Mouse (Mus musculus): Measurements from ENCODE around the gene Baz2b. TPM values are rescaled to one million over a fixed set of nuclear protein-coding genes. Genes with fewer than 3 reads are reported as not detected.
"Not testable (repeated sequence)": the region's sequence is repeated elsewhere in the genome, so short reads cannot be mapped to it uniquely, and the experiment has no call there.

Baz2b gene
- polyA plus RNA-seq, 1 experiment from 2014 or later, result 70.5 TPM

DNA sequence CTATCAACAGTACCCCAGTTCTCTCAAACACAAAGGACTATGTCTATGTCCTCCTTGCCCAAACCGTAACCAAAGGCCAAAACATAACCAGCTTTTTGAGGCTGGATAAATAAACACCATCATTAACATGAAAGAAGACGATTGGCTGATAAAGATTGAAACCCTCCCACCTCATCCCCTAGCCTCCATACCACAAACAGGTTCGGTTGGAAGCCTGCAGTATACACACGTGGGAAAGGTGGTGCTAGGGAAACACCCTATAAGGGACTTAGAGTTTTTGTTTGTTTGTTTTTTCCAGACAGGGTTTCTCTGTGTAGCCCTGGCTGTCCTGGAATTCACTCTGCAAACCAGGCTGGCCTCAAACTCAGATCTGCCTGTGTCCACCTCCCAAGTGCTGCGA is 66.3 kb downstream of the Baz2b start:
- DNase-seq (ENCODE audit: low spot score), result no peak
- 58% methylated on average over 5 of the region's 5 CpGs for WGBS
- 0 out of 2 replicates have a peak, but pooled peaks cover 3% of the 10 kb centered on the region for H3K4me1 ChIP-seq (replicated peaks)
- no peaks in the 10 kb centered on the region for H3K27me3 ChIP-seq (ENCODE audit: insufficient read depth, poor library complexity, severe bottlenecking)
- H3K27ac ChIP-seq, result no peak overlapping the region
- no peaks in the 10 kb centered on the region for H3K36me3 ChIP-seq
- no peak overlapping the region for H3K4me3 ChIP-seq
- no peaks in the 10 kb centered on the region for H3K9me3 ChIP-seq

DNA sequence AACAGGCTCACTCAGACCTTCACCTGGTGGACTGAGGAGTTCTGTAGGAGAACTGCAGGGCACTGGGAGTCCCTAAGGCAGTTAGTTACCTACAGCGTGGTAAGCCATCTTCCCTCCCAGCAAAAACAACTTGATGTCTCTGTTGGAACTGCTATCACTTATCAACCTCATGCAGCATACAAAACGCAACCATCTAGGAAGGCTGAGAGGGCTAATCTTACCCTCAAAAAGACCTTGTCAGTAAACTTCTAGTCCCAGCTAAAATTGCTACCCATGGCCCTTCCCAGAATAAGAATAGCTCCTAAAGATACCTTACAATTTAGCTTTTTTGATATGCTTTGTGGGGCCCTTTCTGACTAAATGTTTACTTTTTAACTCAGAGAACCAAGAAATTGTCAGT is 67.4 kb downstream of the Baz2b start:
- no peak for DNase-seq (ENCODE audit: low spot score)
- no peak overlapping the region for H3K4me3 ChIP-seq
- H3K27ac ChIP-seq, result no peak overlapping the region
- H3K27me3 ChIP-seq (ENCODE audit: insufficient read depth, poor library complexity, severe bottlenecking), result no peaks in the 10 kb centered on the region
- no peaks in the 10 kb centered on the region for H3K9me3 ChIP-seq
- H3K36me3 ChIP-seq, result no peaks in the 10 kb centered on the region
- H3K4me1 ChIP-seq (replicated peaks), result 0 out of 2 replicates have a peak, but pooled peaks cover 3% of the 10 kb centered on the region
- 86% methylated on average over 2 of the region's 2 CpGs for WGBS

DNA sequence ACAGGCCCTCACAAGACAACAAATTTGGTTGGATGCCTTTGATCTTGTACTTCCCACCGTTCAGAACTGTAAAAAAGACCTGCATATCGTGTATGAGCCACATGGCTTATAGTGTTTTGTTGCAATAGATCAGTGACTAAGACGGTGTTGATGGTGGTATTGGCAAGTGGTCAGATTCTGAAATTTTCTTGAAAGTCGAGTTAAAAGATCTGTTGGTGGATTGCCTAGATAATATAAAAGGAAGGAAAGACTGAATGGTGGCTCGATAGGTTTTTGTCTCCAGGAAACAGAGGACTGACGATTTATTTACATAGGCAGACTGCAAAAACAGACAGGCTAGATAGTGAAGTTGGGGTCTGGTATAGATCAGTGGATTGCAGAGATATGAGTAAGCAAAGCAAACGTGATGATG is 70.9 kb downstream of the Baz2b start:
- no peak for DNase-seq (ENCODE audit: low spot score)
- no peaks in the 10 kb centered on the region for H3K27me3 ChIP-seq (ENCODE audit: insufficient read depth, poor library complexity, severe bottlenecking)
- 0 out of 2 replicates have a peak, but pooled peaks cover 3% of the 10 kb centered on the region for H3K4me1 ChIP-seq (replicated peaks)
- no peaks in the 10 kb centered on the region for H3K36me3 ChIP-seq
- no peak overlapping the region for H3K4me3 ChIP-seq
- no peak overlapping the region for H3K27ac ChIP-seq
- WGBS, result 70% methylated on average over 7 of the region's 7 CpGs
- H3K9me3 ChIP-seq, result no peaks in the 10 kb centered on the region

DNA sequence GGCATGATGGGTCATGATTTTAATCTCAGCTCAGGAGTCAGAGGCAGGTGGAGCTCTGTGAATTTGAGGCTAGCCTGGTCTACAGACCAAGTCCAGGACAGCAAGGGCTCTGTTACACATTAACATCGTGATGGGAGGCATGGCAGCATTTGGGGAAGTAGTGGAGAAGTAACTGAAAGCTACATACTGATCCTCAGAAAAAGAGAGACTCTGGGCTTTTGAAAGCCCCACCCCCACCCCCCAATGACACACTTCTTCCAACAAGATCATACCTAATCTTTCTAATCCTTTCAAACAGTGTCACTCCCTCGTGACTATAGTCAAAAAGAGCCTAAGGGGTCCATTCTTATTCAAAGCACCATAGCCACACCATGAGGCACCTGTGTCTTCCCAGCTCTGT is 73.8 kb downstream of the Baz2b start:
- WGBS, result 65% methylated on average over 2 of the region's 2 CpGs
- no peaks in the 10 kb centered on the region for H3K36me3 ChIP-seq
- H3K27me3 ChIP-seq (ENCODE audit: insufficient read depth, poor library complexity, severe bottlenecking), result no peaks in the 10 kb centered on the region
- H3K4me3 ChIP-seq, result no peak overlapping the region
- H3K27ac ChIP-seq, result no peak overlapping the region
- 0 out of 2 replicates have a peak, but pooled peaks cover 3% of the 10 kb centered on the region for H3K4me1 ChIP-seq (replicated peaks)
- no peak for DNase-seq (ENCODE audit: low spot score)
- no peaks in the 10 kb centered on the region for H3K9me3 ChIP-seq

DNA sequence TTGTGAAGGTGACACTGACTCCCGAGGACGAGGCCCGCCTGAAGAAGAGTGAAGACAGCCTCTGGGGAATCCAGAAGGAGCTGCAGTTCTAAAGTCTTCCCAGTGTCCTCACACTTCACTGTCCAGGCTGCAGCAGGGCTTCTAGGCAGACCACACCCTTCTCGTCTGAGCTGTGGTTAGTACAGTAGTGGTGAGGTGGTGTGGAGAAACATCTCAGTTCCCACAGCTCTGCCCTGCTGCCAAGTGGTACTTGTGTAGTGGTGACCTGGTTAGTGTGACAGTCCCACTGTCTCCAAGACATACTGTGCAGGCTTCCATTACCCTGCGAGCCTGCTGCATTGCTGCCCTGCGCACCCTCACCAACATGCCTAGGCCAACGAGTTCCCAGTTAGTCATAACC is 74.7 kb downstream of the Baz2b start:
- not testable (repeated sequence) for H3K4me3 ChIP-seq; H3K36me3 ChIP-seq; DNase-seq (ENCODE audit: low spot score); H3K4me1 ChIP-seq (replicated peaks); H3K27me3 ChIP-seq (ENCODE audit: insufficient read depth, poor library complexity, severe bottlenecking); H3K9me3 ChIP-seq; H3K27ac ChIP-seq
- WGBS, result 94% methylated on average over 7 of the region's 7 CpGs

DNA sequence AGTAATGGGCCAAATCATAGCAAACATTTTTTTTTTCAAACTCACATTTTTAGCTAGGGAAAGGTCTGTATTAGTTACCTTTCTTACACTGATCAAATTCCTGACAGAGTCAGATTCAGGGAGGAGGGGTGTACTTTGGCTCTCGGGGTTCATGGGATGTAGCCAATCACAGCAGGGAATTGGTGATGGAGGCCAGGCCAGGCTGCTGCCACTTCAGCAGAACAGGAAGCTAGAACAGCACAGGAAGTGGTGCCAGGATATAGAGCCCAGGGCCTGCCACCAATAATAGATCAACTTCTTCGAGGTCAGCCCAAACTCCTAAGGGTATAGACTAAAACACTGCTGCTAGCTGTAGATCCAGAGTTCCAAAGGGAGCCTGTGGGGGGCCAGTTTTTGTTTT is 76.6 kb downstream of the Baz2b start:
- no peaks in the 10 kb centered on the region for H3K27me3 ChIP-seq (ENCODE audit: insufficient read depth, poor library complexity, severe bottlenecking)
- H3K4me3 ChIP-seq, result no peak overlapping the region
- H3K36me3 ChIP-seq, result no peaks in the 10 kb centered on the region
- H3K9me3 ChIP-seq, result no peaks in the 10 kb centered on the region
- no peak overlapping the region for H3K27ac ChIP-seq
- no peak for DNase-seq (ENCODE audit: low spot score)
- 78% methylated on average over 2 of the region's 2 CpGs for WGBS
- H3K4me1 ChIP-seq (replicated peaks), result no peaks in the 10 kb centered on the region

DNA sequence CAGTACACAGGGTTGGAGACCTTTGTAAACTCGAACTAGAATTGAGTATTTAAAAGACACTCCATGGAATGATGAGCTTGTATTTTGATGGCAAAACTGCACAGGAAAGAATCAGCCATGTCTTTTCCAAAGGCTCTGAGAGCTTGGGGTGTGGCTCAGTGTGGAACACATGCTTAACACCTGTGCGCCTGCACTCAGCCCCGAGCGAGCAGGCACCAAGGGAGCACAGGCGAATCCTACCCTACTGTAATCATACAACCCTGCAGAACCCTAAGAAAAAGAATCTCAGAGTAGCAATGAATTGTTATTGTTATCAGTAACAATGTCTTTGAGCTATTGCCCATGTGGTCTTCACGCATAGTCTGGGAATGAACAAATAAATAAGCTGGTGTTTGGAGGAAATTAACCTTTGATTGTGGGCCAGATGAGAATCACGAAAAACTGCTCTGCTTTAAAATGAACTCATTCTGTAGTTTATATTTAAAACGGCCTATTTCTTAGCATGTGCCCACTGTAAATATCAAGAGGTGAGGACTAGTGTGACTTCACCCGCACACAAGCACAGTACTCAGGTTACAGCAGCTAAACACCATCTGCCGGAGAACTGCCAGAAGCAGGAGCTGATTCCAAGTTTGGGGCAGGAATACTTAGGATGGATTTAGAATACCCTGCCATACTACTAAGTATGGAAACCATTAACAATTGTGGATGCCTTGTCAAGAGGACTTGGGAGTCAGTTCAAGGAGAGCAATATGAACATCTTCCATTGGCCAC is 77.2 kb downstream of the Baz2b start:
- no peaks in the 10 kb centered on the region for H3K9me3 ChIP-seq
- WGBS, result 74% methylated on average over 10 of the region's 10 CpGs
- no peaks in the 10 kb centered on the region for H3K36me3 ChIP-seq
- H3K4me3 ChIP-seq, result no peak overlapping the region
- DNase-seq (ENCODE audit: low spot score), result no peak
- H3K27me3 ChIP-seq (ENCODE audit: insufficient read depth, poor library complexity, severe bottlenecking), result no peaks in the 10 kb centered on the region
- H3K27ac ChIP-seq, result no peak overlapping the region
- H3K4me1 ChIP-seq (replicated peaks), result peaks cover under 1% of the 10 kb centered on the region; the same call in 1 of the 2 replicates

DNA sequence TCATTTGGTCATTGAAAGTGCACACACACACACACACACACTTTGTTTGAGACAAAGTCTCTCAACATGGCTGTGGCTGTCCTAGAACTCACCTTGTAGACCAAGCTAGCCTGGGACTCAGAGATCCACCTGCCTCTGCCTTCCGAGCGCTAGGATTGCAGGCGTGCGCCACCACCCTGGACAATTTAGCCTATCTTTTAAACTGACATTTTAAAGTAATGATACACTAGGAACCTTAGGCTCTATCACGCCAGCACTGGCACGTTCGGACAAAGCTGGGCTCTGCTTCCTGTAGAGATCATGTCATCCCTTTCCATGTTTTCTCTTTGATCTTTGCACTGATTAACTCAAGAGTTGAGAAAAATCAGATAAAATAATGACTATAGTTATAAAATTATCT is 81.0 kb downstream of the Baz2b start:
- H3K4me1 ChIP-seq (replicated peaks), result peaks cover 14% of the 10 kb centered on the region; the same call in 1 of the 2 replicates
- WGBS, result 96% methylated on average over 7 of the region's 7 CpGs
- H3K27me3 ChIP-seq (ENCODE audit: insufficient read depth, poor library complexity, severe bottlenecking), result no peaks in the 10 kb centered on the region
- H3K27ac ChIP-seq, result no peak overlapping the region
- no peak for DNase-seq (ENCODE audit: low spot score)
- H3K4me3 ChIP-seq, result no peak overlapping the region
- H3K36me3 ChIP-seq, result no peaks in the 10 kb centered on the region
- H3K9me3 ChIP-seq, result no peaks in the 10 kb centered on the region

DNA sequence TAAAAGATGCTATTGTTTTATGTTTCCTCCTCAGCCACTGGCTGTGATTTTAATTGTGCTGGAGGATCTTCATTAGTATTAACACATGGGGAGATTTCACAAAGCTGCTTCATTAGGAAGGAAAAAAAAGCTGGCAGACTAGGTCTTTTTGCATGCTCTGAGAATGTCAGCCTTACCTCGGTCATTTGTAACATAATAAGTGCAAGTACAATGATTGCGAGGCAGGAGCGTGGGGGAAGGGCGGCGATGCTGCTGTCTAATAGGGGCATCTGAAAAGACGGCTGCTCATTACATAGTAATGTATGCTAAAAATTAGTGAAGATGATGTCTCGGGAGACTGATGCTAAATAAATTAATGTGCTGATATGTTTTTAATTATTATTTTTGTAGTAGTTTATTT is 82.8 kb downstream of the Baz2b start:
- Histone ChIP-seq H3K4me1 (replicated peaks) (peaks cover 32% of the 10 kb centered on the region), H3K27ac (peak overlapping the region; percentile 100), H3K4me3 (peak overlapping the region; percentile 94), H3K9me3 (no peaks in the 10 kb centered on the region), H3K36me3 (no peaks in the 10 kb centered on the region), H3K27me3 (ENCODE audit: insufficient read depth, poor library complexity, severe bottlenecking) (no peaks in the 10 kb centered on the region)
- DNase-seq (ENCODE audit: low spot score), result peak; percentile 40
- 8% methylated on average over 7 of the region's 7 CpGs for WGBS

DNA sequence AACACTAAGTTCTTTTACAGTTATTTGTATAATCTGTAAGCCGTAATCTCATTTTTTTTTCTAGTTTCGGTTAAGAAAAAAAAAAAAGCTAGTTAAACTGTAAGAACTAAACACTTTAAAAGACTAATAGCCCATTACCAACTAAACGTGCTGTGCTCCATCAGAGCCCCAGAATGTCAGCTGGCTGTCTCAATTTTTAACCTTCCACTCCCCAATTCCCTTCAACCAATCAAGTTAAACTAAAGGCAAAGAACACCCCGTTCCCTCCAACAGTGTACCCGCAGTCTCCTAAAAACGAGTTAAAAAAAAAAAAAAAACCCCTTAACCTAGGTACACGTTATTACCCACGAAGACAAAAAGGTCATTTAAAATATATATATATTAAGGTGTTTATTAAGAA is 83.3 kb downstream of the Baz2b start:
- peak overlapping the region; percentile 100 for H3K27ac ChIP-seq
- peaks cover 37% of the 10 kb centered on the region for H3K4me1 ChIP-seq (replicated peaks)
- no peak for DNase-seq (ENCODE audit: low spot score)
- H3K36me3 ChIP-seq, result no peaks in the 10 kb centered on the region
- H3K27me3 ChIP-seq (ENCODE audit: insufficient read depth, poor library complexity, severe bottlenecking), result no peaks in the 10 kb centered on the region
- 6% methylated on average over 8 of the region's 8 CpGs for WGBS
- peak overlapping the region; percentile 94 for H3K4me3 ChIP-seq
- H3K9me3 ChIP-seq, result no peaks in the 10 kb centered on the region

DNA sequence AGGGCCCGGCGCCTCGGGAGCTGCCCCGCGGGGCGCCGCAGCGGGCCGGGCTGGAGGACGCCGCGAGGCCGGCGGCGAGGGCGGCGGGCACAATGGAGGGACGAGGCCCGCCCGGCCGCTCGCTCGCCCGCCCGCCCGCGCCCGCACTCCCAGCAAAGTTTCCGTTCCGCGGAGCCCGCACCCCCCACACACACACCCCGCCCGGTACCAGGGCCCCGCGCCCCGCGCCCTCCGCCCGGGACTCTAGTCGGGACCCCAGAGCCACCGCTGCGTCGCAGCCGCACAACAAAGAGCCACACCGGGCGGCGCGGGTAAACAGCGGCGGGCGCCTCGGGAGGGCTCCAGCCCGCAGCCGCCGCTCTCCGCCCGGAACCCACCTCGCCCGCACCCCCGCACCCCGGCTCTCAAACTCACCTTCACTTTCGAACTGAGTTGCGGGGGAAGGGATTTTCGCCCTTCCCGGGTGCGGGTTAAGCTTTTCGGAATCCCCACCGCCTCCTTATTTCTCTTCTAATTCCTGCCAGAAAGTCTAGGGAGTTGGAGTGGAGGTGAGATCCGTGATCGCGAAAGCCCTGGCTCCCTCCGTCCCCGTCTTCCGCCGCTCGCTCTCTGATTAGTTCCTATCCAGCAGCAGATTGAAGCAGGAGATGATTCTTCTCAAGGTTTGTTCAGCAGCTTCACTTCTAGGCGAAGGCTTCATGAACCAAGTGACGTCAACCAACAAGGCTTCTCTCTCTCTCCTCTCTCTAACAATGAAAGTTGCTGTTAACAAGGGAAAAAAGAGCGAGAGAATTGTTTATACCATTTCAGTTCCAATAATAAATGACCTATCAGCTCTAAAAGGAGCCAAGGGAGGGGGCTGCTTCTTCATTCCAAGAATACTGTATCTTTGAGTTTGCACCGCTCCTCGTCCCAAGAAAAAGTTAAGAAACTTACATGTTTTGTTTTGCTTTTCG is 84.3 kb downstream of the Baz2b start:
- peak; percentile 77 for DNase-seq (ENCODE audit: low spot score)
- H3K27me3 ChIP-seq (ENCODE audit: insufficient read depth, poor library complexity, severe bottlenecking), result no peaks in the 10 kb centered on the region
- under 1% methylated on average over 60 of the region's 83 CpGs for WGBS
- peak overlapping the region; percentile 100 for H3K27ac ChIP-seq
- peak overlapping the region; percentile 94 for H3K4me3 ChIP-seq
- H3K4me1 ChIP-seq (replicated peaks), result peaks cover 46% of the 10 kb centered on the region
- no peaks in the 10 kb centered on the region for H3K36me3 ChIP-seq
- no peaks in the 10 kb centered on the region for H3K9me3 ChIP-seq

DNA sequence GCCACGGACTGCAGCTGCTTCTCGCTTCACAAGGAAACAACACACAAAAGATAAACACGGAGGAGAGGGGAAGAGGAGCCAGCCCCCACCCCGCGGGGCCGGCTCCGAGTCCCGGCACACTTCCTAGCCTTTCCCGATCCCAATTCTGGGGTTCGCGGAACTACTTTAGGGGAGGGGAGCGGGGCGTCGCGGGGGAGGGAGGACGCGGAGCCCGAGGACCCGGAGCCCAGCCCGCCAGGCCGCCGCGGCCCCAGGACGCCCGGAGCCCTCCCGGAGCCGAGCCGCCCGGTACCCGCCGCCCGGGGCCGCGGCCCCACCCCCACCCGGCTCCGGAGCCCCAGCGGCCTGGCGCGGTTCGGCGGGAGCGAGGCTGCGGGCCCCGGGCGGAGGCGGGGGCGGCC is 85.0 kb downstream of the Baz2b start:
- Histone ChIP-seq H3K36me3 (no peaks in the 10 kb centered on the region), H3K9me3 (no peaks in the 10 kb centered on the region), H3K4me1 (replicated peaks) (peaks cover 52% of the 10 kb centered on the region), H3K4me3 (peak overlapping the region; percentile 94), H3K27ac (peak overlapping the region; percentile 100), H3K27me3 (ENCODE audit: insufficient read depth, poor library complexity, severe bottlenecking) (no peaks in the 10 kb centered on the region)
- WGBS, result 3% methylated on average over 44 of the region's 47 CpGs
- peak; percentile 74 for DNase-seq (ENCODE audit: low spot score)

All from hindbrain, embryonic 10.5 days (tissue).